Mouse (Mus musculus): Measurements from ENCODE around the gene Gp5. TPM values are rescaled to one million over a fixed set of nuclear protein-coding genes. Genes with fewer than 3 reads are reported as not detected.
"Not testable (repeated sequence)": the region's sequence is repeated elsewhere in the genome, so short reads cannot be mapped to it uniquely, and the experiment has no call there.

The Gp5 gene
- 0.11 and 0.15 TPM in 2 replicates for polyA plus RNA-seq (2012; rRNA removed)

- DNase-seq (ENCODE audit: low read depth, low spot score), result no peak
These were observed at the start of gene Gp5 for GRCm38 (mm10) chr16:30310647-30311046. TSS of gene Gp5 (minus strand) at chr16:30310779.

DNA sequence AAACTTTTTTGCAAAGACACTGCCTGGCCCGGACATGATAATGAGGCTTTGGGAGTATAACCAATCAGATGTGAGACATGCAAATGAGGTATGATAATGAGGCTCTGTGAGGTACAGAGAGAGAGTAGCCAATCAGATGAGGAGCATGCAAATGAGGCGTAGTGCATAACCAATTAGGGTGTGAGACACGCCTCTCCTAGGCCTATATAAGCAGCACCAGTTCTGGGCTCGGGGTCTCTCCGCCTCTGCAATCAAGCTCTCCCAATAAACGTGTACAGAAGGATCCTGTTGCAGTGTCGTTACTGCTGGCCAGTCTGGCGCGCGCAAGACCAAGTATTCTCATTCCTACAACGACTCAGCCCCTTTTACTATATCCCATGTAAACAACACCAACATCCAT lies 42.9 kb upstream of the Gp5 start:
- not testable (repeated sequence) for DNase-seq (ENCODE audit: low read depth, low spot score)
- 95% methylated on average over 11 of the region's 11 CpGs for WGBS

GRCm38 (mm10) chr16:30314236-30314635 lies 3.7 kb upstream of the Gp5 start:
- no peak for DNase-seq (ENCODE audit: low read depth, low spot score)

- 34% methylated on average over 8 of the region's 8 CpGs for WGBS
- no peak for DNase-seq (ENCODE audit: low read depth, low spot score)
These were observed 436 bp downstream of the Gp5 start for GRCm38 (mm10) chr16:30310171-30310515.

GRCm38 (mm10) chr16:30309395-30310170 lies 996 bp downstream of the Gp5 start:
- no peak for DNase-seq (ENCODE audit: low read depth, low spot score)
- WGBS, result 8% methylated on average over 34 of the region's 34 CpGs

DNA sequence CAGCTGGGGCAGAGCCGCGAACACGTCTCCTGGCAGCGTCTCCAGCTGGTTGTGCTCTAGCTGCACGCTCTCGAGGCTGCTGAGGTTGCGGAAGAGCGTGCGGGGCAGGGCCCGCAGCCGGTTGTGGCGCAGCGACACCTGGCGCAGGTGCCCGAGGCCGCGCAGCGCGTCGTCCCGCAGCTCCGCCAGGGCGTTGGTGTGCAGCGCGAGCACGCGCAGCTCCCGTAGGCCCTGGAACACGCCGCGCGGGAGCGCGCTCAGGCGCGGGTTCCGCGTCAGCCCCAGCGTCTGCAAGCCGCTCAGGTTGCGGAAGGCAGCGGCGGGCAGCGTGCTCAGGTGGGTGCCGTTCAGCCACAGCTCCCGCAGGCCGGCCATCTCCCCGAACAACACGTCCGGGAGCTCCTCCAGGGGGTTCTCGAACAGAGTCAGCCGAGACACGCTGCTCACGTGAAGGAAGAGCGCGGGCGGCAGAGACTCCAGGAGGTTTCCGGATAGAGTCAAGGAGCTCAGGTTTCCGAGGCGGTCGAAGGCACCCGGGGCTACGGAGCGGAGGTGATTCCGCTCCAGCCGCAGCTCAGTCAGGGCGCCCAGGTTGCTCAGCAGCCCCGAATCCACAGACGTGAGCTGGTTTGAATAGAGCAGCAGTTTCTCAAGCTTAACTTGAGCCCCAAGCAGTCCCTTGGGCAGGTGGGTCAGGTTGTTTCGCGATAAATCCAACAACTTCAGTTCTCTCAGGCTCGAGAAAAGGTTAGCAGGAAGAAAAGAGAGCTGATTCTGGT lies 1.8 kb downstream of the Gp5 start:
- 2% methylated on average over 72 of the region's 72 CpGs for WGBS
- no peak for DNase-seq (ENCODE audit: low read depth, low spot score)

DNA sequence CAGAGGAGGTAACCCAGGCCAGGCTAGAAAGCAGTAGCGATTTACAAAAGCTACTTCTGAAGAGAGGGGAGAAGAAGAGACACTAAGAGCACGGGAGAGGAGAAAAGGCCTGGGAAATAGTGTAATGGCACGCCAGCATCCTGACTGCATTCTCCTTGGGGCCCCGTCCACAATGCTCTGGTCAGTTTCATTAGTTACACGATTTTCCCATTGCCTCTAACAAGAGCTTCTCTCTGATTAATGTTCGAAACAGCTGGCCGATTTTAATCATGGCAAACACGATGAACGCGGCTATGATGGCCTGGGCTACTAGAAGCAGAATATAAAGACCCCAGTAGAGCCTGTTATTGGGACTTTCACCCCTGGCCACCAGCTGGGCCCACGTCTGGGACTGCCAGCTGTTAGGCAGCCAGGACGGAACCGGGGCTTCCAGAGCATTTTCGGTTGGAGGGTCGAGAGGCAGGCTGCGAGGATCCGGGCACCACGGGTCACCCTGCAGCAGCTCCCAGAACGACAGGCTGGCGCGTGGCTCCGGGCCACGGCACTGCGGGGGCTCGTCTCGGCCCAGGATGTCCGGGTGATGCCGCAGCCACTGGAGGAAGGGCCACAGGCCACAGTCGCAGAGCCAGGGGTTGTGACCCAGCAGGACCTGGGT lies 2.5 kb downstream of the Gp5 start:
- no peak for DNase-seq (ENCODE audit: low read depth, low spot score)
- WGBS, result 31% methylated on average over 29 of the region's 29 CpGs

- DNase-seq (ENCODE audit: low read depth, low spot score), result no peak
- 70% methylated on average over 12 of the region's 12 CpGs for WGBS
These were observed 3.3 kb downstream of the Gp5 start for GRCm38 (mm10) chr16:30307306-30307705.

- WGBS, result 82% methylated on average over 4 of the region's 4 CpGs
- DNase-seq (ENCODE audit: low read depth, low spot score), result no peak
These were observed 4.5 kb downstream of the Gp5 start for GRCm38 (mm10) chr16:30306102-30306501.

- DNase-seq (ENCODE audit: low read depth, low spot score), result no peak
- WGBS, result 54% methylated on average over 5 of the region's 5 CpGs
These were observed 6.3 kb downstream of the Gp5 start for GRCm38 (mm10) chr16:30304236-30304635.

GRCm38 (mm10) chr16:30303411-30303810 lies 7.2 kb downstream of the Gp5 start:
- 43% methylated on average over 2 of the region's 2 CpGs for WGBS
- DNase-seq (ENCODE audit: low read depth, low spot score), result no peak

- DNase-seq (ENCODE audit: low read depth, low spot score), result no peak
- WGBS, result 79% methylated on average over 6 of the region's 6 CpGs
These were observed 7.9 kb downstream of the Gp5 start for GRCm38 (mm10) chr16:30302686-30303085.

- DNase-seq (ENCODE audit: low read depth, low spot score), result no peak
- WGBS, result 54% methylated on average over 10 of the region's 10 CpGs
These were observed 10.8 kb downstream of the Gp5 start for GRCm38 (mm10) chr16:30299711-30300277.

DNA sequence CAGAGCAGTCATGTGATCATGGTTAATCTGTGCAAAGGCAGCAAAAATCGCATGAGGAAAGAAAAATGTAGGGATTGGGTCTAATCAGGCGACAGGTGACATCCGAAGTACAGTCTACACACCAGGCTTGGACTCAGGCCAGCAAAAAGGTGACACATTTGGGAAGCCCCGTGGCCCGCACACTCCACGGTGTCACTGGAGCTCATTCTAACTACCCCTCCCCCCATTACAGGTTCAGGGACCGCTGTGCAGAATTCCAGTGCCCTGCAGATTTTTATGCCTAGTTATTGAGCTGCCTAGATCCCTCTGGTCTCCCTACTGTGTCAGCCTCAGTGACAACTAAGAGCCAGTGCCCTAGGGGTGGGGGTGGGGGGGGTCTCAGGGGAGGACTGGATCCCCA lies 13.1 kb downstream of the Gp5 start:
- DNase-seq (ENCODE audit: low read depth, low spot score), result no peak
- WGBS, result 73% methylated on average over 7 of the region's 7 CpGs

DNA sequence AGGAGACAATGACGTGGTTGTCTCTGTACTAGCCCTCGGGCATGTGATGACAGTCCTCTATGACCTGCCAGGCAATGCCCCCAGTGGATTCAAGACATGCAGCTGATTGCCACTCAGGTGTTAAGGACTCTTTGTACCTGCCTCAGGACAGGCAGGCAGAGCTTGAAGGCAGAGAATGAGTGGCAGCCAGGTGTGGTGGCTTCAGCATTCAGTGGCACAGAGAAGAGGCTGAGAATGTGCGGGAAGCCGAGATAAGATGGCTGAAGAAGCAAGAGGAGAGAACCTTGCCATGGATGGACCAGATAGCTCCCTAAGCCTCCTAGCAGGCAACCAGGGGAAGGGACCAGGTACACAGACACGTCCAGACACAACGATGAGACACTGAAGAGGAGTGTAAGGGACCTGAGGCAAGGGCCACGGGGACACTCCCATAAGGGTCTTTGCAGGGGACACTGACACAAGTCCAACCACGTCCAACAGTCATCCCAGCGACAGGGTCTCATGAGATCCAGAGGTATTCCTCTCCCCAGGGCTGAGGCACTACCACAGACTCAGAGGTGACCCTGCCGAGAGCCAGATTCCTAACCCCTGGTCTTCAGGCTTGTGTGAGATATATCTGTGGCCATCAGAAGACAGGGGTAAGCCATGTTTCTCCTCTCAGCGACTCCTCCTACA lies 13.8 kb downstream of the Gp5 start:
- DNase-seq (ENCODE audit: low read depth, low spot score), result no peak
- WGBS, result 83% methylated on average over 11 of the region's 11 CpGs

- WGBS, result 87% methylated on average over 7 of the region's 7 CpGs
- DNase-seq (ENCODE audit: low read depth, low spot score), result no peak
These were observed 15.5 kb downstream of the Gp5 start for GRCm38 (mm10) chr16:30295106-30295505.

GRCm38 (mm10) chr16:30290436-30290835 lies 20.1 kb downstream of the Gp5 start:
- DNase-seq (ENCODE audit: low read depth, low spot score), result no peak
- WGBS, result 84% methylated on average over 6 of the region's 6 CpGs

DNA sequence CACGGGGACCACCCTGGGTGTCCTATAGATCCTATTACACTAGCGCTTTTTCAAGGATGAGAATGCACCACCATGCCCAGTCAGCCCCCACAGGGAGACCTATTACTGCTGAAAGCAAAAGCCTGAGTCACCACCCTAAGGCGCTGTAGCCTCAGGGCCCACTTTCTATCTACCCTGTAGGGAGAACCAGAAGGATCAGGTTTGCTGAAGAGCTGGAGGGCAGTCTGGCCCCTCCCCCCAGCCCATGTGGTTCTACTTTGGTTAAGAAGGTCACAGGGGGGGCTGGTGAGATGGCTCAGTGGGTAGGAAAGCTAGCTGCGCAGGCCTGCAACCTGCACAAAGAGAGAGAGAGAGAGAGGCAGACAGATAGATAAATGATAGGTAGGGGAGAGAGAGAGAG lies 24.9 kb downstream of the Gp5 start:
- no peak for DNase-seq (ENCODE audit: low read depth, low spot score)
- 81% methylated on average over 4 of the region's 4 CpGs for WGBS

DNA sequence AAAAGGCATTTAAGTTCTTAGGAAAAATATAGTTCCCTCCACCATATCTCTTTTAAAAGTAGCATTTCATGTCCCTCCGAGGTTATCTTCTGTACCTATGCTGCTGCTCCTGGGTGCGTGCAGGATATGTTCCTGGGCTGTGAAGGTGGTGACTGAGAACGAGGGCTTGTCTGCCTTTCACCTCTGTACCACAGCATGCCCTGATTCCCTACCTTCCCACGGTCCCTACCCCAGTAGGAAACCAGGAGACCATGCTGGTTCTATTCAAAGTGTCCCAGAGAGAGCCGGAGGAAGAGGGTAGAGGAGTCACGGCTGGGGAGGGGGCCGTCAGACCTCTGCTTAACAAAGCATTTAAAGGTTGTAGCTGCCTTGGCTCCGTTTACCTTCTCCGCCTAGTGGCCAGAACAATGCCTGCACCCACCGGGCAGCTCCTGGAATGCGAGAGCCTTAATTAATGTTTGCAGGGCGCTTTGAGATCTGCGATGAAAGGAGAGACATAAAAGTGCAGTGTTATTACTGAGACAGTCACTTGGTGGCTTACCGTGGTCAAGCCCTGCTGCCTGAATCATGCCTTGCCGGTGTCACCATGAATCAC lies 26.7 kb downstream of the Gp5 start:
- DNase-seq (ENCODE audit: low read depth, low spot score), result no peak
- WGBS, result 4% methylated on average over 15 of the region's 15 CpGs

Measured in large intestine, adult 2 months (tissue).